Mouse (Mus musculus): ENCODE data around the gene Entpd5.
A peak's percentile ranks its signal among the peaks of the same experiment; 100 is the strongest.
"Not testable (repeated sequence)": the region's sequence is repeated elsewhere in the genome, so short reads cannot be mapped to it uniquely, and the experiment has no call there.

Entpd5 gene

GRCm38 (mm10) chr12:84399135-84399534, 9.7 kb downstream of the Entpd5 start:
- DNase-seq (ENCODE audit: low read depth, low spot score): no peak

DNA sequence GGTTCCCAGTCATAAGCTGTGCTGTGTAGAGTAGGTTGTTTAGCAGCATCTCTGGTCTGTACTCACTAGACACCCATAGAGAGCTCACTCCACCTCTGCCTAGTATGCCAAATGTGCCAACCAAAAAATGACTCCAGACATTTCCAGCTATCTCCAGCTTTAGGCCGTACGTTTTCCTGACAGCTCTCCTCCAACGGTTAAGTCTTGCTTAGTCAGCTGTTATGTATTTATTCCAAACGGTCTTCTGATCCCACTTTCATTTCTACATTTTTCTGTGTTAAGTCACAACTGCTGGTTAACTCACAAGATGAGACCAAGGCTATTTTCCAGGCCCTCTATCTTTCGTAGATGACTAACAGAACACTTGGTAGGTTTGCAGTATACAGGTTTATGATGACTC, 10.2 kb downstream of the Entpd5 start:
- no peak for DNase-seq (ENCODE audit: low read depth, low spot score)

DNA sequence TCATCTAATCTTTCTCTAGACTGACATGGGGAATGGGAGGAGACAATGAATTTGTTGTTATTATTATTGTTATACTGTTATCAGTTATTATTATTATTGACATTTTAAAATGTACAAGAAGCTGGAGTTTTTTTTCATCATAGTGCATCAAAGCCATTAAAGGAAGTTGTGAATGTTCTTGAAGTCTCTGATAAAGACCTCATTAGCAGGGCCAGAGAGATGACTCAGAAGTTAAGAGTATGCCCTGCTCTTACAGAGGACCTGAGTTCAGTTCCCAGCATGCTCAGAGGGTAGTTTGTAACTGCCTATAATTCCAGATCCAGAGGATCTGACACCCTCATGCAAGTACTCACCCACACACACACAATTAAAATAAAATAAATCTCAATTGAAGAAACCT, 11.1 kb downstream of the Entpd5 start:
- DNase-seq (ENCODE audit: low read depth, low spot score): no peak

DNA sequence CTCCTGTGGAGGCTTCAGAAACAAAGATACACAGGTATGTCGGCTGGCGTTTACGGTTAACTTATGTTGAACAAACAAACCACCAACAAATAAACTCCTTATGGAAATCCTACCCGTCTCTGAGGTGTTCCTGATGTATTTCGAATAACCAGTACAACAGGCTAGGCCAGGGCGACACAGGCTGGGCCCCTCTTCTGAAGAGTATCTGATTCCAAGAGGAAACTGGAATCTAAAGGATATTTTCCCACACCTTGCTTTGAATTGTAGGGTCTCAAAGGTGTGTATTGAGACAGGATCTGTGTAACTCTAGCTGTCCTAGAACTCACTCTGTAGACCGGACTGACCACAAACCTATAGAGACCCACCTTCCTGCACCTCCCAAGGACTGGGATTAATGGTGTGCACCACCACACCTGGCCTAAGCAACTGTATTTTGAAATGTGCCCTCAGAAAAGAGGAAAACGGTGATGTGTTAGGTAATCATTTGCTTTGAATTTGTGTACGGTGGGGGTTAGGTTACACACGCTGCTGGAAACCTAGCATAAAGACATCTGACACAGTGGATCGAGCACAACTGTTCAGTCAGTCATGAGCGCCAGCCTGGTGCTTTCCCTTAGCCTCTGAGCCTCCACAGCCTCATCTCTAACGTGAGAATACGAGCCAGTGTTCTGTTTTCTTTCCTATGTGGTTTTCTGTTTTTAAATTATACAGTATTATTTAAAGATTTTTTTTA, 11.7 kb downstream of the Entpd5 start:
- DNase-seq (ENCODE audit: low read depth, low spot score): no peak

DNA sequence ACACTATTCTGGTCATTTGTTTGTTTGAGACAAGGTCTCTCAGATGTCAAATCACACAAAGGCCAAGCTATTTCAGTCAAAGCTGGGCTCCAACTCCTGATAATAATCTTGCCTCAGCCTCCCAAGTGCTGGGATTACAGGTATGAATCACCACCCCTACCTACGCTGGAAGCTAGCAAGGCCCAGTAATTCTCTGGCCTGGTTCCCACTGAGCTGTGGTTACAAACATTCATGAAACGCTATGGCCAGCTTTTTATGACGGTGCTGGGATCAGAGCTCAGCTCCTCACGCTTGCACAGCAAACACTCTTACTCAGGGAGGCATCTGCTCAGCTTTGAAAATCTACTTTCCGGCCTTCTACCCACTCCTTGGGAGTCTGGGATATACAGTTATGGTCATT, 15.0 kb downstream of the Entpd5 start:
- DNase-seq (ENCODE audit: low read depth, low spot score): no peak

GRCm38 (mm10) chr12:84392681-84393080, 16.1 kb downstream of the Entpd5 start:
- no peak for DNase-seq (ENCODE audit: low read depth, low spot score)

GRCm38 (mm10) chr12:84390336-84390735, 18.5 kb downstream of the Entpd5 start:
- no peak for DNase-seq (ENCODE audit: low read depth, low spot score)

- no peak for DNase-seq (ENCODE audit: low read depth, low spot score)
Observed at GRCm38 (mm10) chr12:84388774-84389400, 19.9 kb downstream of the Entpd5 start.

DNA sequence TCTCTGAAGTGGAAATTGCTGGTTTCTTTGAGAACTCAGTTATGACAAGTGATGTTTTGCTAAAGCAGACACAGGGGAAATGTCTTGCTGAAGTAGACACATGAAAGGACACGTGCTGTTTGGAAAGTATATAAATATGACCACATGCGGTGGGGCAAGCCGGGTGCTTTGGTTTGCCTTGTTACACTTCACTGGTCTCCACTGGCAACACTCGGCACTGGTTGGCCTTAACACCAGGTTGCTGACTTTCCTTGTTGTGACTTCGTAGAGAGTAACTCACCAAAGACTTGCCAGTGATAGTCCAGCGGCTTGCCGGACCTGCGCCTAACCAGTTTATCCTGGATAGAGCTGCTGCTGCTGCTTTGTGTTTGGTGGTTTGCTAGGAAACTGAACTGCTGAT, 20.7 kb downstream of the Entpd5 start:
- DNase-seq (ENCODE audit: low read depth, low spot score): no peak

GRCm38 (mm10) chr12:84385408-84385807, 23.4 kb downstream of the Entpd5 start:
- no peak for DNase-seq (ENCODE audit: low read depth, low spot score)

- DNase-seq (ENCODE audit: low read depth, low spot score): no peak
Observed at GRCm38 (mm10) chr12:84384644-84385081, 24.2 kb downstream of the Entpd5 start.

DNA sequence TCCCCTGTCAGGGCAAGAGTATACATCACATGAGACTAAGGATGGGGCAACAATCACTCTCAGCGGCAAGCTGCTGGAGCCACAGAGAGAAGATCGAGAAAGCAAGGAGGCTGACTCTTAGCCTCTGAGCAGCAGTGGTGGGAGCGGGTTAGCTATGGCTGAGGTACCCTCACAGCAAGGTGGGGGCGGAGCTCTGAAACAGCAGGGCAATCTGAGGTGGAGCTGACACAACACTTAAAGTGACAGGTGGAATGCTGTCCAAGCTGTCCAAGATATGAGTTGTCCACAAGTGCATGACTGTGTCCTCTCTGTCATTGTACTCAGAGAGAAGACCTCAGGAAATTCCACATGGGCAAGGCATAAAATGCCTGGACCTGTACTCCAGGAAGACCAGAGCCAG, 26.5 kb downstream of the Entpd5 start:
- no peak for DNase-seq (ENCODE audit: low read depth, low spot score)

DNA sequence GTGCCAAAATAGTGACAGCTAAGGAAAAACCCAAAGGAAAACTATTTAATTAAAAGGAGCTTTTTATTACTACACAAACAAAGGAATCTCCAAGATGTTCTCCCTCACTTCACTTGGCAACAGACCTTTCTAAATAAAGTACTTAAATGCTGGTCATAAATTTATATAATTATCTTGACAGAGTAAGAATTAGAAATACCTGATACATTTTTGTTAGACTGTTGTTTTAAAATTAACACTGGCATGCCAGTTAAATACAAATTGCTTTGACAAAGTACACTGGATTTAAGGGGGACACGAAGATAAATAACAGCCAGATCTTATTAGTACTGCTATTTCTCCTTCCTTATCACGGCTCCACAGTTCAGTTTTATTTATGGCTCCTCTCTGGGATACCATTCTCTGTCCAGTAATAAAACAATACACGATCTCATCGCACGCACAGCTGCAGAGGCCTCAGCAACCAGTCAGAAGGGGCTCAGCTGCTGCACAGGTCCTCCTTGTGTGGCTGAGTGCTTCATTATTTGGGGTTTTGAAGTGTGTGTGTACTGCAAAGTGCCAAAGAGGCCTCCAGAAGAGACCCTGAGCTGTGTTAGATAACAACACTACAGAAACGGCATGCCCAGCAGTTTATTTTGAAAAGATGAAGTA, 34.9 kb downstream of the Entpd5 start:
- no peak for DNase-seq (ENCODE audit: low read depth, low spot score)

GRCm38 (mm10) chr12:84371647-84372046, 37.2 kb downstream of the Entpd5 start:
- no peak for DNase-seq (ENCODE audit: low read depth, low spot score)

DNA sequence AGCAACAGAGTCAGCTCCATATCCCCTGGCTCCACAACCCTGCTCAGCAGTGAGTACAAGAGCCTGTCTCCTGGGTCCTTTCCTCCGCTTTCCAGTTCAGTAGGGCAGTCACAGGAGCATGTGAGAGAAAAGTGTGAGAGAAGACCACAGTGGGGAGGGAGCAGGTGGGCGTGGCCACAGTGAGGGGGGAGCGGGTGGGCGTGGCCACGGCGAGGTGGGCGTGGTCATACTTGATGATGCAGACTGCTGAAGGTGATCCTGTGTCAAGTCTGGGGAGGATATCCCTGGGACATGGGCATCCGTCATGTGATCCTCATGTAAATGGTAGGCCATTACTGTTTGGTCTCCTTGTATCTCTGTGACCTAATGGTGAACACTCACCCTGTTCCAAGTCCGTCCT, 41.9 kb downstream of the Entpd5 start:
- no peak for DNase-seq (ENCODE audit: low read depth, low spot score)

DNA sequence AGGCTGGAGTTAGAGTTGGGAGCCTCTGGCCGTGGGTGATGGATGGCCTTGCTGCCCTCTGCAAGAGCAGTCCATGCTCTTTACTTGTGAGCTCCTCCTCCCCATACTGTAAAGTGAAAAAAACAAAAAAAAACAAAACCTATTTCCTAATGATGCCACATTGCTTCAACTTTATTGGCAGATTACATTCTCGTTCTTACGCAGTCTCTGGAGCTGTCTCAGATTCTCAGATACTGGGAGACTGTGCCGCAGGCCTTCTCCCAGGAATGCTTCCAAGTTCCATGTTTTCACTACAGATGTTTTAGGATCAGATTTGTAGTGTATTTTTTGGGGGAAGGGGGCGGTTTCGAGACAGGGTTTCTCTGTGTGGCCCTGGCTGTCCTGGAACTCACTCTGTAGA, 43.7 kb downstream of the Entpd5 start:
- no peak for DNase-seq (ENCODE audit: low read depth, low spot score)

- DNase-seq (ENCODE audit: low read depth, low spot score): no peak
Observed at GRCm38 (mm10) chr12:84364291-84364690, 44.5 kb downstream of the Entpd5 start.

GRCm38 (mm10) chr12:84362872-84363271, 46.0 kb downstream of the Entpd5 start:
- no peak for DNase-seq (ENCODE audit: low read depth, low spot score)

DNA sequence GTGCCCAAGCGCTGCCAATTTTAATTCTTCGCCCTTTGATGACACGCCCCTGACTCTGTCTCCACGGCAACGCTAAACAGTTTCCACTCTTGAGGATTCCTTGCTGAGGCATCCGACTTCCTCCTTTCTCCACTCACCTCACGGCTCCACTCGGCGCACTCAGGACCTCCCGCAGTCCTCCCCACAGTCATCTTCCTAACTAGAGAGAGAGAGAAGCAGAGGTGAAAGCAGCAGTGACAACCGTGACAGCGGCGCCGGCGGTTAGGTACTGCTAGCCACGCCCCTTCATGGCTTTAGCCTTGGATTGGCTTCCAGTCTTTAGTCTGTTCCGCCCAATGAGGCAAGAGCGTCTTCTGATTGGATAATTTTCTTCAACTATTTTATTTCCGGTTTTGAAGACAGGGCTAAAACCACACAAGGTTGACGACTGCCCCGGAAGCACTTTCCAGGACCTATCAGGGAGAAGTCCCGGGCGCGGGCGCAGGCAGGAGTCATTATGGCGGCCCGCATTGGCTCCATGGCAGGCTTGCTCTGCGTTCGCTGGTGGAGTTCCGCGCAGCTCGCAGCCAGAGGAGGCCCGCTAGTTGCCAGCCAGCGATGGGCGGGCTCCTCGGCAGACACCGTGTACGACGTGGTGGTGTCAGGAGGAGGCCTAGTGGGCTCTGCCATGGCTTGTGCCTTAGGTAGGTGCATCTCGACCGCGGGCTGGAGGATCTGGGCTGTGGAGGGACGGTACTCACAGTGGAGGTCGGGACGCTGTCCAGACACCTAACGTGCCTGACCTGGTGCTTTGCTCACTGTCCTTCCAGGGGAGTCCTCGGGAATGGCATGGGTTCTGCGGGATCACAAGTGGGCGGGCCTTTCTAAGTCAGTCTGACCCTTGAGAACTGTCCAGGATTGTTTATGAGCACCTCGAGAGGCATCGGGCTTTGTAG, 47.0 kb downstream of the Entpd5 start, which contains the start of the genes Coq6 and Fam161b:
TSS of gene Coq6 (plus strand) at position 103 of the 935 bp plus-strand sequence.
TSS of gene Fam161b (minus strand) at position 279 of the 935 bp plus-strand sequence.
- DNase-seq (ENCODE audit: low read depth, low spot score): peak; percentile 97

- DNase-seq (ENCODE audit: low read depth, low spot score): not testable (repeated sequence)
Observed at GRCm38 (mm10) chr12:84358699-84359098, 50.1 kb downstream of the Entpd5 start.

GRCm38 (mm10) chr12:84347192-84347591, 61.6 kb downstream of the Entpd5 start:
- DNase-seq (ENCODE audit: low read depth, low spot score): peak; percentile 36

All from mesoderm, embryonic 11.5 days (tissue).